8 mouse cellular contexts compared by ENCODE assay signal in genomic region chr7:65370787-65371616, GRCm38 (mm10).
A peak's percentile ranks its signal among the peaks of the same experiment; 100 is the strongest.
DNase-seq lines count a peak whose midpoint lies in the region; ATAC-seq lines count a peak whose summit lies in the region.

No protein-coding gene starts in this region.

- no peaks in the 10 kb centered on the region for H3K27me3 ChIP-seq in lung, embryonic 15.5 days

- DNase-seq in MN1 (ENCODE audit: low spot score): peak; percentile 89
- peak; percentile 73 for DNase-seq in cerebellum, adult 9-11 months
- peak; percentile 91 for DNase-seq in layer of hippocampus, adult 9-11 months
- peak; percentile 95 for DNase-seq in ovary, postnatal 14 days (ENCODE audit: low spot score)
- DNase-seq in thymus, postnatal 10 days (ENCODE audit: low spot score in 2 of 2): peak; percentile 3 to 5

- H3K9ac ChIP-seq in lung, embryonic 15.5 days: peak overlapping the region; percentile 56

- no peaks in the 10 kb centered on the region for H3K9me3 ChIP-seq in lung, embryonic 15.5 days

- peak overlapping the region; percentile 96 for H3K27ac ChIP-seq in lung, embryonic 15.5 days

- no peaks in the 10 kb centered on the region for H3K36me3 ChIP-seq in lung, embryonic 15.5 days

- H3K4me1 ChIP-seq in lung, embryonic 15.5 days: peaks cover 44% of the 10 kb centered on the region

- peak; percentile 64 for ATAC-seq in frontal cortex, adult (ENCODE audit: low TSS enrichment)
- peak; percentile 33 to 34 for ATAC-seq in hematopoietic stem cell, adult 5-6 weeks (replicated peaks in 1 of 2; ENCODE audit: insufficient read depth in 1 of 2, low FRiP score in 2 of 2, low TSS enrichment in 1 of 2, low read depth in 1 of 2, poor library complexity in 2 of 2, severe bottlenecking in 2 of 2)
- ATAC-seq in lung, embryonic 15.5 days (ENCODE audit: borderline replicate concordance, extremely low read depth, low FRiP score, low TSS enrichment): peak; percentile 95

- WGBS in lung, embryonic 15.5 days: under 1% methylated on average over 46 of the region's 92 CpGs

- H3K4me2 ChIP-seq in lung, embryonic 15.5 days: peak overlapping the region; percentile 74

- H3K4me3 ChIP-seq in lung, embryonic 15.5 days: peak overlapping the region; percentile 90

Comparison
In these comparisons a context has a peak if more than half of its experiments do, and no peak if none do; other contexts are left out.
1. Peak in every context shown above with its lines: DNase-seq, ATAC-seq, H3K4me3 ChIP-seq and H3K27ac ChIP-seq.
2. DNase-seq: peak in every context shown above with its lines; median percentile 95 in ovary, postnatal 14 days; 91 in layer of hippocampus, adult 9-11 months; 89 in MN1; 73 in cerebellum, adult 9-11 months; 4 in thymus, postnatal 10 days.
3. ATAC-seq: peak in every context shown above with its lines; median percentile 95 in lung, embryonic 15.5 days; 64 in frontal cortex, adult; 34 in hematopoietic stem cell, adult 5-6 weeks.